Mouse (Mus musculus): ENCODE data around the gene Gm19426. TPM values are rescaled to one million over a fixed set of nuclear protein-coding genes. Genes with fewer than 3 reads are reported as not detected.

The Gm19426 gene
- total and polyA plus RNA-seq, 3 experiments = not detected

DNA sequence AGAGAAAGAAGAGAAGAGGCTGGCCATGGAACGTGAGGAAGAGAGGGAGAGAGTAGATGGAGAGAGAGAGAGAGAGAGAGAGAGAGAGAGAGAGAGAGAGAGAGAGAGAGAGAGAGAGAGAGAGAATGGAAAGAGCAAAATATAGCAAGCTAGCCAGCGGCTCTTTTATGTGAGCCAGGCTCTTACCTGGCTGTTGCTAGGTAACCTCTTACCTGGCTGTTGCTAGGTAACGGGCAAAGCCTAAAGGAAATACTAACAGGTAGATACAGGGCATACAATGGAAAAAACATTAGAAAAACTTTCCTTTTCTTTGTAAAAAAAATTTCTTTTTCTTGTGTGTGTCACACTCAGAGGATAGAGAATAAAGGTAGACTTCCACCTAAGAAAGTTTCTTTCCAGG, 34.3 kb upstream of the Gm19426 start:
- Histone ChIP-seq H3K27me3 (ENCODE audit: control insufficient read depth in 1 of 2, insufficient read depth in 2 of 2, low read length in 2 of 2) (peaks cover 20 to 28% of the 10 kb centered on the region in 2 experiments), H3K4me3 (ENCODE audit: control insufficient read depth in 1 of 2, insufficient read depth in 1 of 2, low read depth in 2 of 2, low read length in 2 of 2) (no peak overlapping the region)

GRCm38 (mm10) chr2:84775665-84776064, 32.2 kb upstream of the Gm19426 start:
- H3K36me3 ChIP-seq (ENCODE audit: control insufficient read depth in 1 of 2, insufficient read depth in 2 of 2, low read length in 2 of 2) = no peaks in the 10 kb centered on the region
- no peak overlapping the region for H3K9ac ChIP-seq (ENCODE audit: control insufficient read depth, low read depth, low read length, poor library complexity, severe bottlenecking)
- H3K9me3 ChIP-seq (replicated peaks; ENCODE audit: insufficient read depth, low read length) = no peaks in the 10 kb centered on the region
- H3K4me3 ChIP-seq (ENCODE audit: control insufficient read depth in 1 of 2, insufficient read depth in 1 of 2, low read depth in 2 of 2, low read length in 2 of 2) = no peak overlapping the region
- H3K79me2 ChIP-seq (ENCODE audit: control insufficient read depth, insufficient read depth, low read length, poor library complexity) = no peaks in the 10 kb centered on the region
- TF ChIP-seq MAFK (IDR thresholded peaks at IDR 0.05; ENCODE audit: borderline replicate concordance, low read depth, low read length) (no peak), POLR2A (IDR thresholded peaks at IDR 0.05; ENCODE audit: control insufficient read depth in 1 of 2, insufficient read depth in 1 of 2, low read depth in 1 of 2, low read length in 2 of 2, poor library complexity in 1 of 2) (no peak), MYB (IDR thresholded peaks at IDR 0.05; ENCODE audit: low read depth, low read length) (no peak), ZKSCAN1 (IDR thresholded peaks at IDR 0.05; ENCODE audit: low read depth, low read length) (no peak), POLR2AphosphoS5 (IDR thresholded peaks at IDR 0.05; ENCODE audit: borderline replicate concordance, low read depth, low read length) (no peak), USF1 (IDR thresholded peaks at IDR 0.05; ENCODE audit: low read depth, low read length) (no peak), GABPA (IDR thresholded peaks at IDR 0.05; ENCODE audit: low read depth, low read length) (no peak), RAD21 (IDR thresholded peaks at IDR 0.05; ENCODE audit: low read depth, low read length) (no peak), SMC3 (IDR thresholded peaks at IDR 0.05; ENCODE audit: low read depth, low read length) (no peak), MAZ (IDR thresholded peaks at IDR 0.05; ENCODE audit: low read depth, low read length) (no peak), EP300 (IDR thresholded peaks at IDR 0.05; ENCODE audit: low read depth in 1 of 2, low read length in 2 of 2) (no peak), ETS1 (IDR thresholded peaks at IDR 0.05; ENCODE audit: low read depth, low read length) (no peak), KAT2A (conservative IDR thresholded peaks at IDR 0.05; ENCODE audit: low read depth, low read length) (no peak), ZNF384 (IDR thresholded peaks at IDR 0.05; ENCODE audit: low read depth, low read length) (no peak), ZMIZ1 (IDR thresholded peaks at IDR 0.05; ENCODE audit: low read depth, low read length) (no peak), MEF2A (IDR thresholded peaks at IDR 0.05; ENCODE audit: extremely low read depth, insufficient replicate concordance, low read depth, low read length, poor library complexity, severe bottlenecking) (no peak), TAL1 (IDR thresholded peaks at IDR 0.05; ENCODE audit: low read length) (no peak)
- H3K4me1 ChIP-seq (ENCODE audit: control insufficient read depth in 1 of 2, insufficient read depth in 2 of 2, low read length in 2 of 2) = no peaks in the 10 kb centered on the region
- H3K27me3 ChIP-seq (ENCODE audit: control insufficient read depth in 1 of 2, insufficient read depth in 2 of 2, low read length in 2 of 2) = peaks cover 13 to 31% of the 10 kb centered on the region in 2 experiments
- no peak for DNase-seq (ENCODE audit: low read depth, low spot score)
- no peak overlapping the region for H3K27ac ChIP-seq (ENCODE audit: control insufficient read depth, low read depth, low read length)

More for the DNA sequence above, 34.3 kb upstream of the Gm19426 start:
- no peak overlapping the region for H3K9ac ChIP-seq (ENCODE audit: control insufficient read depth, low read depth, low read length, poor library complexity, severe bottlenecking)
- no peaks in the 10 kb centered on the region for H3K36me3 ChIP-seq (ENCODE audit: control insufficient read depth in 1 of 2, insufficient read depth in 2 of 2, low read length in 2 of 2)
- no peak for TF ChIP-seq HCFC1 (IDR thresholded peaks at IDR 0.05; ENCODE audit: low read depth, low read length)
- no peak for TF ChIP-seq KAT2A (conservative IDR thresholded peaks at IDR 0.05; ENCODE audit: low read depth, low read length)
- TF ChIP-seq CHD1 (IDR thresholded peaks at IDR 0.05; ENCODE audit: low read depth, low read length) = no peak
- TF ChIP-seq NRF1 (IDR thresholded peaks at IDR 0.05; ENCODE audit: insufficient read depth, low read depth, low read length, poor library complexity, severe bottlenecking) = no peak
- no peak for TF ChIP-seq RCOR1 (IDR thresholded peaks at IDR 0.05; ENCODE audit: low read depth, low read length)
- no peak for TF ChIP-seq MAFK (IDR thresholded peaks at IDR 0.05; ENCODE audit: borderline replicate concordance, low read depth, low read length)
- no peak for TF ChIP-seq BHLHE40 (IDR thresholded peaks at IDR 0.05; ENCODE audit: borderline replicate concordance, low read depth, low read length)
- TF ChIP-seq MAZ (IDR thresholded peaks at IDR 0.05; ENCODE audit: low read depth, low read length) = no peak
- no peak for TF ChIP-seq CTCF (IDR thresholded peaks at IDR 0.05 in 2 of 3, conservative IDR thresholded peaks at IDR 0.05 in 1 of 3; ENCODE audit: control insufficient read depth in 1 of 3, insufficient read depth in 1 of 3, low read depth in 2 of 3, low read length in 3 of 3, poor library complexity in 1 of 3, severe bottlenecking in 1 of 3)
- TF ChIP-seq ELF1 (IDR thresholded peaks at IDR 0.05; ENCODE audit: low read depth, low read length) = no peak
- no peak for TF ChIP-seq USF2 (IDR thresholded peaks at IDR 0.05; ENCODE audit: borderline replicate concordance in 1 of 2, insufficient read depth in 1 of 2, low read depth in 1 of 2, low read length in 2 of 2)
- TF ChIP-seq MYC (IDR thresholded peaks at IDR 0.05; ENCODE audit: low read depth, low read length) = no peak
- TF ChIP-seq ZNF384 (IDR thresholded peaks at IDR 0.05; ENCODE audit: low read depth, low read length) = no peak
- TF ChIP-seq POLR2A (IDR thresholded peaks at IDR 0.05; ENCODE audit: control insufficient read depth in 1 of 2, insufficient read depth in 1 of 2, low read depth in 1 of 2, low read length in 2 of 2, poor library complexity in 1 of 2) = no peak
- no peak for TF ChIP-seq ZKSCAN1 (IDR thresholded peaks at IDR 0.05; ENCODE audit: low read depth, low read length)
- TF ChIP-seq JUND (IDR thresholded peaks at IDR 0.05; ENCODE audit: low read depth, low read length) = no peak
- no peak for TF ChIP-seq UBTF (IDR thresholded peaks at IDR 0.05; ENCODE audit: borderline replicate concordance, insufficient read depth, low read depth, low read length)
- no peak for TF ChIP-seq GABPA (IDR thresholded peaks at IDR 0.05; ENCODE audit: low read depth, low read length)
- no peak for TF ChIP-seq POLR2AphosphoS5 (IDR thresholded peaks at IDR 0.05; ENCODE audit: borderline replicate concordance, low read depth, low read length)
- TF ChIP-seq MEF2A (IDR thresholded peaks at IDR 0.05; ENCODE audit: extremely low read depth, insufficient replicate concordance, low read depth, low read length, poor library complexity, severe bottlenecking) = no peak
- H3K4me1 ChIP-seq (ENCODE audit: control insufficient read depth in 1 of 2, insufficient read depth in 2 of 2, low read length in 2 of 2) = no peaks in the 10 kb centered on the region
- no peaks in the 10 kb centered on the region for H3K79me2 ChIP-seq (ENCODE audit: control insufficient read depth, insufficient read depth, low read length, poor library complexity)
- no peak for DNase-seq (ENCODE audit: low read depth, low spot score)
- H3K9me3 ChIP-seq (replicated peaks; ENCODE audit: insufficient read depth, low read length) = no peaks in the 10 kb centered on the region
- H3K27ac ChIP-seq (ENCODE audit: control insufficient read depth, low read depth, low read length) = no peak overlapping the region
